Mouse (Mus musculus) lung, adult 2 months (tissue): ENCODE measurements around the gene Drc7.

Experiments
- CTCF ChIP-seq: fragments of 200-500 bp; IDR thresholded peaks from 2 replicates; pipeline ENCODE4 v1.5.1; 2011; ENCODE audit warnings: mild to moderate bottlenecking, low read length, control low read depth; ENCODE audit not compliant: insufficient read depth
- POLR2A ChIP-seq: fragments of 200-500 bp; IDR thresholded peaks from 2 replicates; pipeline ENCODE4 v1.6.1; 2011; ENCODE audit warnings: low read depth, mild to moderate bottlenecking, control low read depth, low read length, borderline replicate concordance; ENCODE audit errors: extremely low read depth

- TF ChIP-seq CTCF (no peak), POLR2A (no peak)
These were observed 465 bp upstream of the Drc7 start for GRCm38 (mm10) chr8:95054438-95054837.
